Mouse (Mus musculus) mesoderm, embryonic 11.5 days (tissue): Measurements from ENCODE around the gene Rgs6.
A peak's percentile ranks its signal among the peaks of the same experiment; 100 is the strongest.

Experiments
- DNase-seq: peaks from one replicate; pipeline ENCODE4 v3.0.0-alpha.2; 2012; ENCODE audit warnings: low read depth, low spot score

Gene Rgs6

GRCm38 (mm10) chr12:83126923-83127322, 538.8 kb downstream of the Rgs6 start:
- no peak for DNase-seq

- DNase-seq = peak; percentile 17
Measured at GRCm38 (mm10) chr12:83127955-83128354, 539.9 kb downstream of the Rgs6 start.

- DNase-seq = no peak
Measured at GRCm38 (mm10) chr12:83128606-83129005, 540.5 kb downstream of the Rgs6 start.

GRCm38 (mm10) chr12:83131405-83131804, 543.3 kb downstream of the Rgs6 start:
- DNase-seq = no peak

GRCm38 (mm10) chr12:83133827-83134226, 545.7 kb downstream of the Rgs6 start:
- no peak for DNase-seq

GRCm38 (mm10) chr12:83136031-83136430, 547.9 kb downstream of the Rgs6 start:
- no peak for DNase-seq

GRCm38 (mm10) chr12:83136460-83136859, 548.4 kb downstream of the Rgs6 start:
- DNase-seq = no peak

GRCm38 (mm10) chr12:83137001-83137400, 548.9 kb downstream of the Rgs6 start:
- DNase-seq = no peak

- DNase-seq = no peak
Measured at GRCm38 (mm10) chr12:83141164-83141563, 553.1 kb downstream of the Rgs6 start.

- DNase-seq = no peak
Measured at GRCm38 (mm10) chr12:83142507-83142906, 554.4 kb downstream of the Rgs6 start.

- DNase-seq = no peak
Measured at GRCm38 (mm10) chr12:83143071-83143470, 555.0 kb downstream of the Rgs6 start.

- no peak for DNase-seq
Measured at GRCm38 (mm10) chr12:83143574-83143973, 555.5 kb downstream of the Rgs6 start.

GRCm38 (mm10) chr12:83145074-83145473, 557.0 kb downstream of the Rgs6 start:
- no peak for DNase-seq

- DNase-seq = no peak
Measured at GRCm38 (mm10) chr12:83145902-83146301, 557.8 kb downstream of the Rgs6 start.

- DNase-seq = no peak
Measured at GRCm38 (mm10) chr12:83146917-83147316, 558.8 kb downstream of the Rgs6 start.

GRCm38 (mm10) chr12:83150030-83150429, 561.9 kb downstream of the Rgs6 start:
- no peak for DNase-seq

- no peak for DNase-seq
Measured at GRCm38 (mm10) chr12:83150813-83151212, 562.7 kb downstream of the Rgs6 start.

- DNase-seq = no peak
Measured at GRCm38 (mm10) chr12:83151474-83151873, 563.4 kb downstream of the Rgs6 start.

- no peak for DNase-seq
Measured at GRCm38 (mm10) chr12:83160211-83160610, 572.1 kb downstream of the Rgs6 start.

- no peak for DNase-seq
Measured at GRCm38 (mm10) chr12:83160700-83161099, 572.6 kb downstream of the Rgs6 start.

- DNase-seq = no peak
Measured at GRCm38 (mm10) chr12:83163721-83164120, 575.6 kb downstream of the Rgs6 start.

GRCm38 (mm10) chr12:83165058-83165457, 577.0 kb downstream of the Rgs6 start:
- no peak for DNase-seq

GRCm38 (mm10) chr12:83168310-83168709, 580.2 kb downstream of the Rgs6 start:
- no peak for DNase-seq

GRCm38 (mm10) chr12:83169495-83170209, 581.6 kb downstream of the Rgs6 start:
- DNase-seq = no peak
